Mouse (Mus musculus) activated CD4-positive, CD25-positive, alpha-beta regulatory T cell, adult 9 weeks (primary cell): ENCODE data around the gene Ube2o. TPM values are rescaled to one million over a fixed set of nuclear protein-coding genes. Genes with fewer than 3 reads are reported as not detected.

ENCODE experiments used
- polyA plus RNA-seq: library from polyadenylated mRNA; unstranded; fragments of 100-300 nt; shearing (Covaris generic); gene quantifications from one replicate; pipeline ENCODE4 v1.2.1, GENCODE M21; 2017

Gene Ube2o
- 1.9 TPM for polyA plus RNA-seq

DNA sequence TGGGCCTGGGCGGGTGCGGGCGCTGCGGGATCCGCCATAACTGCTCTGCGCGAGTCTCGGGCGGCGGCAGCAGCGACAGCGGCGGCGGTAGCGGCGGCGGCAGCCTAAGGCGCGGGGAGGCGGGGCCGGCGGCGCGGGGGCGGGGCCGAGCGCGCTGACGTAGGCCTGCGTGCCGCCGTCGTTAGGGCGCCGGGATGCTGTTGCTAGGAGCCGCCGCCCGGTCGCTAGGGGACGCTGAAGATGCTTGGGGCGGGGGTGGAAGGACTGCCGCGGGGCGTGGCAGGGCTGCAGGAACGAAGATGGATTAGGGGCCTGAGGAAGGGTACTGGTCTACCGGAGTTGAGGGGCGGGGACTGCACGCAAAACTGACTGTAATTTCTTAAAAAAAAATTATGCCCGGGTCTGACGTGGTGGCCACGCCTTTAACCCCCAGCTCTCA is at the start of gene Ube2o:
TSS of gene Ube2o (minus strand) at position 72 of the 439 bp plus-strand sequence.

DNA sequence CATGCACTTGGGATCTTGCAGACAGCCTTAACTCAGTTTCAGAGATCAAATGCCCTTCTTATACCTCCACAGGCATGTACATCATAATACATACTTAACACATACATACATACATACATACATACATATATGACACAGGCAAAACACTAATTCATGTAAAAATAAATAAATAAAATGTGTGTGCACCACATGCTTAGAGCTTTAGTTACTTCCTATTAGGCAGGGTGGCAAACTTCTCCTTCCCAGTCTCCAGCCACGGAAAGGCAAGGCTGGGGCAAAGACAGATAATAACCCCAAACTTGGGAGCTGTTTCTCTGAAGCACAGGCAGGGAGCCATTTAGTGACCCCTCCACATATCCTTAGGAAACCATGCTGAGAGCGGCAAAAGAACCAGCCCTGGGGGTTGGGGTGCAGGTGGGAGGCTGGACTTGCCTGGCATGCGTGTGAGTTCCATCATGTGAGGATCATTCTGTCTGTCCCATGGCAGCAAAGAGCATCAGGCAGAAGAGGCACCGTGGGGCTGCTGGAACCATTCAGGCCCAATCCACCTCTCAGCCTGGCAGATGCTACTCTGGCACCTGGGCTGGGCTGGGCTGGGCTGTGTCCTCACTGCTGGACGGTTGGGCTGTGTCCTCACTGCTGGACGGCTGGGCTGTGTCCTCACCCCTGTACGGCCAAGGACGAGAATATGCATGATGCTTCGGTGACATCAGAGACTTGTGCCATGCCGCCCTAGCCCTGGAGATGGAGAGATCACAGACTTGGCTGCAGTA is 45.2 kb upstream of the Ube2o start, which contains the start of gene Rhbdf2:
TSS of gene Rhbdf2 (minus strand) at position 721 of the 773 bp plus-strand sequence.

DNA sequence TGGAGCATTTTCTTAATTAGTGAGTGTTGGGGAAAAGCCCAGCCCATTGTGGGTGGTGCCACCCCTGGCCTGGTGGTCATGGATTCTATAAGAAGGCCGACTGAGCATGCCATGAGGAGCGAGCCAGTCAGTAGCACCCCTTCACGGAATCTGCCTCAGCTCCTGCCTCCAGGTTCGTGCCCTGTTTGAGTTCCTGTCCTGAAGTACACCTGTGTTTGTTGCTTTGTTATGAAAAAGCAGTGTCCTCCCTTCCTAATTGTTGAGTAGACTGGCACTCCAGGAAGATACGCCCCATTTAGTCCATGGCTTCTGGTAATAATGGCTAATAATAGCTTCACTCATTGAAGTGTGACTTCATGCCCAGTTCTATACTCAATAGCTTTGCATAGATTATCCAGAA is 5.1 kb upstream of the Ube2o start, which contains the start of gene Aanat:
TSS of gene Aanat (plus strand) at position 123 of the 400 bp plus-strand sequence.

GRCm38 (mm10) chr11:116530187-116531147 is 50.8 kb downstream of the Ube2o start, which contains the start of gene Sphk1:
Gene Sphk1 (plus strand): TSS chr11:116530925.

DNA sequence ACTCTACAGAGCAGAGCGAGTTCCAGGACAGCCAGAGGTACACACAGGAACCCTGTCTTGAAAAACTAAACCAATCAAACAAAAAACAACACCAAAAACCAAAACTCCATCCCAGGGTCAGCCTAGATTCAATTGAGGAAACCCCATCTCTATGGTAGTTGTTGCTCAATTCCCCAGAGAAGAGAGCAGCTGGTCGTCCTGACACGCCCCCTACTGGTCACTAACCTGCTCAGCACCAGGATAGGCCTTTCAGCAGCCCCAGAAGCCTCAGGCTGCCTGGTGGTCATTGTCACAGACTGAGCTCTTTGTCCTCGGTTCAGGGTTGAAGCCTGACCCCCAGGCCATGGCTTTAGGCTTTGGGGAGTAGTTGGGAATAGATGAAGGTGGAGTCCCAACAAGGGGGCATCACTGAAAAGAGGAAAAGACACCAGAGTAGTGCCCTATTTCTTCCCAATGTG is 87.4 kb downstream of the Ube2o start, which contains the start of gene Prpsap1:
TSS of gene Prpsap1 (minus strand) at position 408 of the 458 bp plus-strand sequence.

Other genes with a start within 250 kb of the Ube2o start
- gene Foxj1, start 246.0 kb downstream of the Ube2o start, polyA plus RNA-seq = not detected
- 3.2 TPM for gene Rnf157, start 168.4 kb downstream of the Ube2o start, polyA plus RNA-seq
- gene Ubald2, start 147.4 kb downstream of the Ube2o start, polyA plus RNA-seq = 34.7 TPM
- gene Qrich2, start 115.2 kb downstream of the Ube2o start, polyA plus RNA-seq = not detected
- 35.2 TPM for gene Prpsap1, start 87.2 kb downstream of the Ube2o start, polyA plus RNA-seq
- gene Sphk1, start 50.5 kb downstream of the Ube2o start, polyA plus RNA-seq = not detected
- not detected for gene Aanat, start 5.0 kb upstream of the Ube2o start, polyA plus RNA-seq
- gene Rhbdf2, start 45.6 kb upstream of the Ube2o start, polyA plus RNA-seq = 14.5 TPM
- gene Prcd, start 72.1 kb upstream of the Ube2o start, polyA plus RNA-seq = not detected
- not detected for gene Cygb, start 72.9 kb upstream of the Ube2o start, polyA plus RNA-seq
- gene St6galnac1, start 194.1 kb upstream of the Ube2o start, polyA plus RNA-seq = not detected
- gene Mxra7, start 246.6 kb upstream of the Ube2o start, polyA plus RNA-seq = not detected